Mouse (Mus musculus) embryo, embryonic 10 days (tissue): ENCODE data around the gene Slc2a9.
A peak's percentile ranks its signal among the peaks of the same experiment; 100 is the strongest.
"Not testable (repeated sequence)": the region's sequence is repeated elsewhere in the genome, so short reads cannot be mapped to it uniquely, and the experiment has no call there.

Experiments
- DNase-seq: peaks from one replicate; pipeline ENCODE4 v3.0.0-alpha.2; 2015; ENCODE audit warnings: low spot score

The Slc2a9 gene

DNA sequence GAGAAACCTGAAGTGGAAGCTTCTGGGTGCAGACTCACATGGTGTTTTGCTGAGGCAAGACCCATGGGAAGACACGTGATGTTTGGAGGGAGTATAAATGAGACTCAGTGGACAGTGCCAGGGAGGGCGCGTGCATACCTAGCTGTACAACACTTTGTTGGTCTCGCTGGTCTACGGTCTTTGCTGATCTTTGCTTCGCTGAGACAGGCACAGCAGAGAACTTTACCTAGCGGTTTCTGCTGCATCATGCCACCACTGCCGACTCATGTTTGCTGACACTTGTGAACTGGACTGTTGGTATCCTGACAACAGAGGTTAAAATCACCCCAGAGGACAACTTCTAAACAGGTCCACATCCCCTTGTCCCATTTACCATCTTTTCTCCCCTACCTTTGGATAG lies 2.9 kb downstream of the Slc2a9 start:
- no peak for DNase-seq

DNA sequence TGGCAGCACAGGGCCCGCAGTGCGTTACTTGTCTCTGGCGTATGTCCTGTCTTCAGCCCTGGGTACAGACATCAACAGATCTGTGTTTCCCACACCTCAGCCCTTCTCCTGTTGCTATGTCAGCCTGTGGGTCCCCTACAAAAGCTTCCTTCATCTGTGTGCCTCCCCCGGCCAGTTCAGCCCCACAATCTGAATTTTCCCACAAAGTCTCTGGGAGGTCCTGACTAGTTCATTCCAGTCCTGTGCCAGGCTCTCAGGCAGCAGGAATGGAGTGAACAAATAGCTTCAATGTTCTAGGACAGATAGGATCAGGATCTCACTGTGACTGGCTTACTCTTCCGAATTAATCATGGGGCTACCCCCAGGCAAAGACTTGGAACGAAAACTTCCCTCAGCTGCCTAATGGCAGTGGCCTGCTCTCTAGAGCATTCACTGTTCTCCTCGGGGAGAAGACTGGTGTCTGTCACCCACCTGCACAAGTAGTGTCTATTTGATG lies 3.6 kb downstream of the Slc2a9 start:
- DNase-seq: no peak

DNA sequence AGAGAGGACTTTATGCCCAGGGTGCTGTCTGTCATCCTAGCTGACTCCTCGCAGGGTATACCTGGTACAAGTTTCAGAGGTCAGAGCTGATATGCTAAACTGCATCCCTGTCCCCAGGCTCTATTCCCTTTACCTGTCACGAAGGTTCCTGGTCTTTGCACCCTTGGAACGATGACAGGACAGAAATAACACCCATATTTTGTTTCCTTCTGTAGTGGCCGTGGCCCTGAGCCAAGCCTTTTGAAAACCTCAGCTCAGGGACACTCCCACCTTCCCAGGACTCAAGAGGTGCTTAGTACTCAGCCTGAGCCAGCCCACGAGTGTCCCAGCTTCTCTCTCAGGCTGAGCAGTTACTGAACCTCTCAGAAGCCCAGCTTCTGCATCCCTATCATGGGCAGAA lies 4.5 kb downstream of the Slc2a9 start:
- DNase-seq: no peak

DNA sequence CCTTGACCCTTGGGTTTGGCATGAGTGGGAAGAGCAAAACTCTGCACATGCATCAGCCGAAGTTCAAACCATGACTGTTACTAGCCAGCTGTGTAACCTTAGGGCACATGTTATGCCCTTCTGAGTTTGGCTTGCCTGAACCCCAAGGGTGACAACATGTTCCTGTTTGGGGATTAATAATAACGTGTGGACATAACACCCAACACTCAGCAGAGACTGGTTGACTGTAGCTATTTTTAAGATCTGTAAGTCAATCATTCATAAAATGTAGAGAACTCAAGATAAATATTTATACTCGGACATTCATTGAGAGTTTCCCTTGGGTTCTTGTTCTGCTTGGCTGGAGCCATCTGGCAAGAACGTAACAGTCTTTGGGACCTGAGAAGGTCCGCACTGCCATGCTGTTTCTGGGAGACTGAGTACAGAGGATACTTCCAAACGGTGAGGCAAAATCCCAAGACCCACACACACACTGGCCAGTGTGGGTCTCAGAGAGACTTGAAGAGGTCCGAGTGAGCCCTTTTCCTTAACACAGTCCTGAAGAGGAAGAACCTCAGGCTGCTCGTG lies 6.4 kb downstream of the Slc2a9 start:
- no peak for DNase-seq

DNA sequence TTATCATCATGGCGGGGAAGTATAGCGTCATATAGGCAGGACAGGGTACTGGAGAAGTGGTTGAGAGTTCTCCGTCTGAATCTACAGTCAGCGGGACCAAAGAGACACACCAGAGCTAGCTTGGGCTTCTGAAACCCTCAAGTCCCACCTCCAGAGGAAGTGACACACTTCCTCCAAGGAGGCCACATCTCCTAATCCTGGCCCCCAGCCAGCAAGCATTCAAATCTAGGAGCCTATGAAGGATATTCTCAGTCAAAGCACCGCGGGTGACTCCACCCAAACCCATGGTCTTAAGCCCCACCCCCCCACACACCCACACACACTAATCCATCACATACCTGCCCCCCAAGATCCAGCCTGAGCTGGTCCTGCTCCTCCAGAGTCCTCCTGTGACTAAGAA lies 9.1 kb downstream of the Slc2a9 start:
- no peak for DNase-seq

DNA sequence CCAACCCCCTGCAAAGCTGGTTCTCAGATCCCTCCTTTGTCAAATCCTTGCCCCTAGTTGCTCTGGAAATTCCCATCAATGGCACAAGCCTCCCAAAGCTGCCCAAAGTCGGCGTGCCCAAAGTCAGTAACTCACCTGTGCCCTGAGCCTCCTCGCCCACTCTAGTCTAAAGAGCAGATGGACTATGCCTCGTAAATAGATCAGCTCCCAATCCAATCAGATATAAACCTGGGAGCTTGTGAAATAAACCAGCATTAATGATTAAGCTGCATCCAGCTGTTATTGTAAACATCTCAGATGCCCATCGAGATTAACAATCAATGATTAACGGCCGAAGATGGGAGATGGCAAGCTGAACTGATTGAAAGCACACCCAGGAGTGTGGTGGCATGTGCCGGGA lies 11.2 kb downstream of the Slc2a9 start:
- DNase-seq: no peak

DNA sequence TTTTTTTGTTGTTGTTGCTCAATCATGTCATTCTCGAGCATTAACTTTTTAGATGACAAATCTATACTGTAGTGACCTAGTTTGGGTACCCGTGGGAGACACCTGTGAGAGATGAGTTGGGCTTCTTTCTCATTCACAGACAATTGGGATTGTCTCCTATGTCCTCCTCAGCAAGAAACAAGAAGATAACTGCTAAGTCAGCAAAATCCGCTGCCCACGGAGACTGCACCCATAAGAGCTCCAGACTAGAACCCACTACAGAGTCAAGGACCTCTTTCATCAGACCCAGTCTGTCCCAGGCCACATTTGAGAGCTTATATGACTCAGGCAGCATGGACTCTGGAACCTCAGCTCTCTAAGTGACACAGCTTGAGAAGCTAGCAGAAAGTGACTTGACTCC lies 13.2 kb downstream of the Slc2a9 start:
- DNase-seq: no peak

DNA sequence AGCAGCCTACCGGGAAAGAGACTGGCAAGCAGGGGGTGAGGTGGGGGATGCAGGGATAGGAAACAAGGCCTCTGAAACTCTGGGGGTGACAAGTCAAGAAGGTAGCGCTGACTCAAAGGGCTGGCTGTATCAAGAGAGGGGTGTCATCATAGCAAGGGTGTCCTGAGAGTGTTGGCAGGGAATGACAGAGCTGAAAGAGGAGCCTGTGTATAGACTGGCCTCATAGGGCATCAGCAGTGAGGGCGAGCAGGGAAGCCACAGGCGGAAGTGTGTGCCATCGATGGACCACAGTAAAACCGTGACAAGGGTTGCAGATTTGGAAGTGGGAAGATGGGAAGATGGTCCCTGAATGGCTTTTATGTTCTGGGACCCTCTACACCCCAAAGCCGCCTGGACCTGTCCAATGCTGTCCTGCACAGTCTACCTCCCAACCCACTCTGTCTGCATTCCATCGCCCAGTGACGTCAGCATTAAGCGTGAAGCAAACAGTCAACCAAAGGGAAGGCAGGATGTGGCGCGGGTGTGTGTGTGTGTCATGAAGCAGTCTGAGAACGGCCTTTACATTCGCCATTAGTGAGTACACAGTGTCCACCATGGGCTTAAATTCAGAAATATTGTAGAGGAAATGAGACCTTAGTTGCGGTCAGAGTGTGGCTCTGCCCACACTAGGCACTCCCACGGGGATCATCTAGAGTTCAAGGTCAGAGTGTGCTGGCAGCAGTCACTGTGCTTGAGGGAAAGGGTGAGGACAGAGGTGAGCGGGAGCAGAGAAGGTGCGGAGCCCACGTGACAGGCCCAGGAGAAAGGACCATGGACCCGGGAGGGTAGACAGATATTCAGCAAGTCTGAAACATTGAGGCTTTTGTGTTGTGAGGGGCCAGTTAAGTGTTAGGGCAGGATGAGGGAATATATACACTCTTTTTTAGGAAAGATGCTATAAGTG lies 14.0 kb downstream of the Slc2a9 start:
- DNase-seq: no peak

DNA sequence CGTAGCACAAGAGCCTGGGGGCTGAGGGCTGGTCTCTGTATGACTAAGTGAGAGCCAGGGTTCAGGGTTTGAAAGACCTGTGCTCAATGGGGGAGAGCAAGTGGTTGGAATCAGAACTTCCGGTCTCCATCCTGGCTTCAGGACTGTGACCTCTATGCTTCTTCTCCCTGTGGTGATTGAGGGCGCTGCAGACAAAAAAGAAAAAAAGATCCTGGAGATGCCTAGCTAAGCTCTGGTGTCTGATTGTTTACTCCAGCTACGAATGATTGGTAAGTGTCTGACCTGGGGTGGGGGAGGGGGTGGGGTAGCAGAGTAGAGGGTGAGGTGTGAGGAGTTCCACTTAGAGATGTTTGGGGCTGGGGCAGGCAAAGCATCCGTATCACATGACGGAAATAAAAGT lies 14.9 kb downstream of the Slc2a9 start:
- DNase-seq: no peak

DNA sequence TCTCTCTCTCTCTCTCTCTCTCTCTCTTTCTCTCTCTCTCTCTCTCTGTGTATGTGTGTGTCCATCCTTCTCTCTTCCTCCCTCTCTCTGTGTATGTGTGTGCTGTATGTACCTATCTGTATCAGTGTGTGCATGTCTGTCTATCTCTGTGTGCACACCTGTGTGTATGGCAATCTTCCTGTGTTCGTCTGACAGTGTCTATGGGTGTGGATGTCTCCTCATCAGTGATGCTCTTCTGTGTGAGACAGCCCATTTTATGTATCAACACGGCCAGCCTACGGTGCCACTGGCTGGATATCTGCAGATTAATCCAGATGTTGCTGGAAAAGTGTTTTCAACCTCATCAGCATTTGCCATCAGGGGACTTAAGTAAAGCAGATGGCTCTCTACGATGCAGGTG lies 15.7 kb downstream of the Slc2a9 start:
- no peak for DNase-seq

DNA sequence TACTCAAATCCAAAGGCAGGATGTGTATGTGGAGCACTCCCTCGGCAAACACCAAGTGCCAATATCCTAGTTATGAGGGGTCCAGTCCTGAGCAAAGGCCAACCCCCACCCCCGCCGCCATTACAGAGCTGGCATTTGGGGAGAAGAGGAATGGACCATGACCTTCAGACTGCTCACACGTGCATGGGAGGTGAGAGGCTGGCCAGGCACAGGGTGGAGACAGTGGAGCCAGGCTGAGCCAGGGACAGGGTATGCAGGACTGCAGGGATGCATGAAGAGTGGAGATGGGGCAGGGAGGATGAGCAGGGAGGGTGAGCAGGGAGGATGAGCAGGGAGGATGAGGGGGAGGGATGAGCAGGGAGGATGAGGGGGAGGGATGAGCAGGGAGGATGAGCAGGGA lies 17.0 kb downstream of the Slc2a9 start:
- DNase-seq: no peak

DNA sequence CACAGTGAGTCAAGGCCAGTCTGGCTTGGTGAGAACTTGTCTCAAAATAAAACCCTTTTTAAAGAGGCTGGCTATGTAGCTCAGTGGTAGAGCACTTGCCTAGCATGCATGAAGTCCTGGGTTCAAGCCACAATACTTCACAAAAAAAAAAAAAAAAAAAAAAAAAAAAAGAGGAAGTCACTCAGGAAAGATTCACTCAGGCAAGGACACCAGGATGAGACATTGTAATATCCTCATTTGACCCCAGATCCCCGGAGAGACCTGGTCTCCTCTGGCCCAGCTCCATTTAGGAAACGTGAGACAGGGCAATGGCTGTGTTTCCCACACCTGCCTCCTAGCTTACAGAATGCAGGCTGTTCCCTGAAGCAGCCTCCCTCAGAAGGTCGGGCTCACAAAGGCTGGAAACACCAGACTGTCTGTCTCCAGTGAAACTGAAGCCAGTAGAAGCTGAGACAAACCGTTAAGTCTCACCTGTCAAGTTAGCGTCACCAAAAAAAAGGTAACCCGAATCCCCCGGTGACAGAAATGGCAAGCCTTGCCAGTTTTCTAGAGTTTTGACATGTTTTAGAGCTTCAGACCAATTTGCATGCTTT lies 19.3 kb downstream of the Slc2a9 start:
- DNase-seq: no peak

DNA sequence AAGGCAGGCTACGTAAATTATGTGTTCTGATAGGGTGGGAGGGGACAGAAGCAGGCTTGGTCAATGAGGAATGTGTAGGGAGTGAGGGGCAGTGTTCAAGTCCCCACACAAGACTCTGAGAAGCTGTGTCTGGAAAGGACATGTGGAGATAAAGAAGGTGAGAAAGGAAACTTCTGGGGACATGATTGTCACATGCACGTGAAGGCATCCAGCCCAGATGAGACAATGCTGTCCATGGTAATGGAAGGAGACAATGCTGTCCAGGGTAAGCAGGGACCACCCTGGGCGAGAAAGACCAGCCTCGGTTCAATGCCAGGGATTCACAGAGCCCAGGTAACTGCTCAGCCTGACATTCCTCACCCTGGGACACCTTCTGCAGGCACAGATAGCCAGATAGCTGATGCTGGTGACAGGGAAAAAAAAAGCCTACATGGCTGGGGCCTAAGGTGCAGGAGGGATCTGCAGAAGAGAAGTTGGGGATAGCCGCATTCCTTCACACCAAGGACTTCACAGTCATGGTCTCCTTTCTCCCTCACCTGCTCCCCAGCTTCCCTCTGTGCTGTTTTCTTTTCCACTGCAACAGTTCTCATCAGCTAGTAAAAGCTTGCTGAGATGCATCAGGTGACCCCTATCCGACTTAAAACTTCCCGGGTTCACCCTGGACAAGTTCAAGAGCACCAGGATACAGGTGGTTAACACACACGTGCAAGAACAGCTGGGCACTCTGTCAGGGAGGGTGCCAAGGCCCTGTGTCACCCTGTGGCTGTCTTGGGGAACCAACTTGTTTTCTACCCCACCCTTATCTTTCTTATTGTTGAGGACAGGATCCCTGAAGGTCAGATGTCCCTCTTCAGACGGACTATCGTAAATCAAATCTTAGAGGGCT lies 21.9 kb downstream of the Slc2a9 start:
- no peak for DNase-seq

DNA sequence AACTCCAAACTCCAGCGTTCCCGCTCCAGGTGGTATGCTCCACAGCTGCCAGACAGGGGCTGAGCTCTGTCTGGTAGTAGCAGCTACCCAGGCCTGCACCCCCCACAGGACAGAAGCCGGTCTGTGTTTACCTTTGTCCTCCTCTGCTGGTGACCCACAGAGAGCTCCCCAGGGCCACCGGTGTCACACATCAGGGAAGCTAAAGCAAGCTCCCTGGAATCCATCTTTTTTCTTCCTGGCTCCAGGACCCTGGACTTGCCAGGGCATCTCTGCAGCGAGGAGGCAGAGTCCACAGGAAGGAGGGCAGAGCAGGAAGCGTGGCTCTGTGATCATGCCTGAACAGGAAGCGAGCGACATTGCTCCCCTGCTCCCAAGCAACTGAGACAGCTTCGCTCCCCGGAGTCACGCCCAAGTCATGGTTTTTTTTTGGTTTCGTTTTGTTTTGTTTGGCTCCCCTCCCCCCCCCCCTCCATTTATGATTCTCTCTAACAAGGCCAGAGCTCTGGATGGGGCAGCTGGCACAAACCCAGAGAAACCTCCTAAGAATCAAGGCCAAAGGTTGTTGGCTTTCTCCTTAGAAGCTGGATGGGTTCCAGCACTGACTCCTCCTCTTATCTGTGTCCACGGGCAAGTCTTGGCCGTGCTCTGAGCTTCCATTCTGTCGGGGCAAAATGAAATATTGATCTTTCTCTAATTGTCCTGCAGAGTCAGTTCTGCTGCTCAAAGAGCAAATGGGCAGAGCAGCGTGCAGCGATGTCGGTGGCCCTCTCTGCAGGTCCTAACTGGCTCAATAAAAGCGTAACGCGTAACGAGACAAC lies 22.8 kb downstream of the Slc2a9 start:
- peak; percentile 53 for DNase-seq

DNA sequence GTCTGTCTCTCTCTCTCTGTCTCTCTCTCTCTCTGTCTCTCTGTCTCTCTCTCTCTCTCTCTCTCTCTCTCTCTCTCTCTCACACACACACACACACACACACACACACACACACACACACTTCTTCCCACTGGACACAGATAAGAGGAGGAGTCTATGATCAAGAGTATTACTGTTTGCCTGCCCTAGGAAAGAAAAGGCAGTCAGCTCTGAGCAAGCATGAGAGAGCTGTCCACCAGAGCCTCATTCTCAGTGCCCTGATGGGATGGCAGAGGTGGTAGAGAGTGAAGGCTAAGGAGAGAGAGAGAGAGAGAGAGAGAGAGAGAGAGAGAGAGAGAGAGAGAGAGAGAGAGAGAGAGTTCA lies 23.4 kb downstream of the Slc2a9 start:
- DNase-seq: not testable (repeated sequence)

DNA sequence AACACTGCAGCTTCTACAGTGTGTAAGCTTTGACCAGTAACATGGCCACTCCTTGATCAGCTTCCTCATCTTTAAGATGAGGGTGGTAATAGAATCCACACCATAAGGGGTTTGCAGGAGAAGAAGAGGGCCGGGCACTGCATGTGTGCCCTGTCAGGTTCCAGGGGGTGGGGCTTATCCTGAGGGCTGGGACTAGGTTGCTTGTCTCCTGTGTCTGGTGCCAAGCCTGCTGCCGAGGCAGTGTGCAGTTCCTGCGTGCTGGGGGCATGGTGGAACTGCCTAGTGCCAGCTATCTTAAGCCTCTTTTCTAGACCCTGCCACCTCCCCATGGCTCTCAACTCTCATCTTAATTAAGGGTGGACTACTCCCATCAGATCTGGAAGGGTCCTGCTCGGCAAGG lies 23.9 kb downstream of the Slc2a9 start:
- DNase-seq: no peak

DNA sequence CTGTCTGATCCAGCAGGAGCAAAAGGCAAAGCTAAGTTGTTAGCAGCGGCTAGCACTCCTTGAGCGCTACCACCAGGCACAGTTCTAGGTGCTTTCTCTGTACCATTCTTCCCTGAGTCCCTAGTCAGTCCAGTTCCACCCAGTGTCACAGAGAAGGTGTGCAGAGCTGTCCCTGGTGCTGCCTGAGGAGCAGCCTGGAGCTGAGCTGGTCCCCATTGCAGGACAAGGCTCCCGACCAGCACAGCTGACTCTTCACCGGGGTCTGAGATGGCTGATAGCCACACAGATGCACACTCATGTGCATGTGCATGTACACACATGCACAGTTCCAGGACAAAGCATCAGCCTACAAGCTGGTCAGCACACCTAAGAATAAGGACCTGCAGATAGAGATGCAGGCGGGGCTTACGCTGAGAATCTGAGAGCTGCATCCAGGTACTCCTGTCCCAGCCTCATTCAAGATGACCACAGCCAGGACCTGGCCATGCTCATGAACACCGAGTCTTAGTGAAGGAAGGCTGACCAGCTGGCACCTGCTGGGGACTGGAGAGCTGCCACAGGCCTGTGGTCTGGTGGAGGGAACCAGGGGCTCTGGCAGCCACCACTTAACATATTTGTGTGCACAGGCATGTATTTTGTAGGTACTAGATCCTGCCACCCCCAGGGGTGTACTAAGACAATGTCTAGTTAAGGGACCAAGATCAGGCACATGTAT lies 25.1 kb downstream of the Slc2a9 start:
- DNase-seq: peak; percentile 38

DNA sequence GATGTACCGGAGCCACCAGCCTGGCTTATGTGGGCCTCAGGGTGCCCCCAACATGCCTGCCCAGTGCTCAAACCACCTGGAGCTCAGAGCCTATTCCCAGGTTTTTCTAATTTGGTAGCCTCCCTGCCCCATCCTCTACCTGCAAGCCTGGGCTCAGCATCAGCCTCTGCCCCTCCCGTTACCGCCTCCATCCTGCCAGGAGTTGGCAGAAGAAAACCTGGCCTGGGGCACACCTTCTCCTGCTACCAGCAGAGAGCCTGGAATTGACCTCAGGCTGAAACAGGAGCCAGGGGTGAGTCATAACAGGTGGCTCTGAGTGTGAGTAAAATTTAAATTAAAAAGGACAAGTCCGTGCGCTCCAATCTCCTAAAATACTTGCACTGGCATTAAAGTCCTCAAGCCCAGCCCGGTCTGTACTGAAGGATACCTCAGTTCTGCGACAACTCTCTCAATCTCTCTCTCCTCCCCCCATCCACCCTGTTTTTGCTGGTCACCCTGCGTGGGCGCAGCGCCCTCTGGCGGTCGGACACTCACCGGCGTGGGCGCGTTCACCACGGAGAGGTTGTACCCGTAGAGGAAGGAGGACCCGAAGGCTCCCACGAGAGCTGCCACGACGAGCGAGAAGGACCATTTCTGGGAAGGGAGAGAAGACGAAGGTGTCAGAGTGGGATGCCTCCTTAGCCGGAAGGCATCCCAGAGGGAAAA lies 25.9 kb downstream of the Slc2a9 start:
- no peak for DNase-seq

DNA sequence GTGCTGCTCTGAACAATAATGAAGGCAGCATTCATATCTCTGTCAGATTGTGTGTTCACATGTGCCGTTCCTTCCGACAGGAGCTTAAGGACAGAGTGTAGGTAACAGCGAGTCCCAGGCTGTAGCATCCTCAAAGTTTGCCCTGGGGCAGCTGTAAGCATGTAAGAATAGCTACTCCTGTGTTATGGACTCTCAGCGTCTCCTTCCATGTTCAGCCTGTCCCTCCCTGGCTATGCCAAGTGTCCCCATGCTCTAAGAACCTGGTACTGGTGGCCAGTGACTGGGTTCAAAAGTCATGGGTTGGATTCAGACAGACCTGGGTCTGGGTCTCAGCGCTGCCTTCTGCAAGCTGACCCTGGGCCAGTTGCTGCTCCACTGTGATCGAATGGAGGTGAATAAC lies 32.1 kb downstream of the Slc2a9 start:
- DNase-seq: no peak
